Mouse (Mus musculus): ENCODE measurements around the gene Kdm3a.

DNA sequence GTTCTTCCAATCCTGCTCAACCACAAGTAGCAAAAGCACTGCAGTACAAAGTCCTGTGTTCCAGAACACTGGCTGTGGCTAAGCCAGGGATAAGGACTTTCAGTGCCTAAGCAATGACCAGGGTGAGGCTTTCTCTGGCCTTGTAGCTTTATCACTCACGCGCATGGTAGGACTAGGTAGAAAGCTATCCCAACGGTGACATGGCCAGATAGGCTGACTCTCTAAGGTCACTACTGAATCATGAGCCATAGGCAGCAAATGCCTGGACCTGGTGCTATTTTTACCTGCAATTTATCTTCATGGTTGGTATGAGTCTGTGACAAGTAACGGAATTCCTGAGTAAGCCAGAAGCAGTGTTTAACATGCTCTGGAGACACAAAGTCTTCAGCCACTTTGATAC lies 42.6 kb downstream of the Kdm3a start:
- no peak for TF ChIP-seq HCFC1 (IDR thresholded peaks at IDR 0.05; ENCODE audit: borderline replicate concordance, insufficient read depth, low read length)
- TF ChIP-seq MAFK (IDR thresholded peaks at IDR 0.05; ENCODE audit: insufficient read depth, low read depth, low read length) = no peak

All from ES-E14 (cell line).